Mouse (Mus musculus) gastrocnemius, adult 18-20 months (tissue): ENCODE measurements around the gene Rap1gap. TPM values are rescaled to one million over a fixed set of nuclear protein-coding genes. Genes with fewer than 3 reads are reported as not detected.

Experiments
- DNase-seq: peaks from one replicate; pipeline ENCODE4 v3.0.0; 2021; ENCODE audit warnings: low spot score
- total RNA-seq, 2 experiments: library from RNA; stranded (reverse); gene quantifications; 2 replicates each; pipeline ENCODE4 v1.2.3; 2021

Rap1gap gene
- total RNA-seq, 2 experiments from 2014 or later, result 8.3 to 10.2 TPM

DNA sequence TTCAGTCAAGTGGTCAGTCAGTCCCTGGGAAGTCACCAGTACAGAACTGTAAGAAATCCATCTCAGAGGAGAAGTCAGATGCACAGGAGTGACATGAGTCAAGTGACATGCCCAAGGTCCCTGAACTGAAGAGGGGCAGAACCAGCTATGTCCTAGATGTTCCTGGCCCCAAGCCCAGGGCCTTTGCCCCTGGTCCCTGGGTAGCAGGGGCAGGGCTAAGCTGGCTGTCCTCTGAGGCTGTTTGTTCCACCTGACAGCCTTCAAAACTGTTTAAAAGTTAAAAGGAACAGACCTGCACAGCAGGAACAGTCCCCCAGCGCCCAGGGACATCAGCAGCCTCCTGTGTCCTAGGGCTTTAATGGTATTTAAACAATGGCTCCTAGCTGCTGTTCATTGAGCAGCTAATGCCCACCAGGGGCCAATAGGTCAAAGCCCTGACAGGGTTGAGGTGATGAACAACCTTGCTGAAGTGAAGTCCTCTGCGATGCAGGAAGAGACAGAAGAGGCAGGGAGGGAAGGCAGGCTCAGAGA, 108.9 kb downstream of the Rap1gap start:
- DNase-seq, result no peak

DNA sequence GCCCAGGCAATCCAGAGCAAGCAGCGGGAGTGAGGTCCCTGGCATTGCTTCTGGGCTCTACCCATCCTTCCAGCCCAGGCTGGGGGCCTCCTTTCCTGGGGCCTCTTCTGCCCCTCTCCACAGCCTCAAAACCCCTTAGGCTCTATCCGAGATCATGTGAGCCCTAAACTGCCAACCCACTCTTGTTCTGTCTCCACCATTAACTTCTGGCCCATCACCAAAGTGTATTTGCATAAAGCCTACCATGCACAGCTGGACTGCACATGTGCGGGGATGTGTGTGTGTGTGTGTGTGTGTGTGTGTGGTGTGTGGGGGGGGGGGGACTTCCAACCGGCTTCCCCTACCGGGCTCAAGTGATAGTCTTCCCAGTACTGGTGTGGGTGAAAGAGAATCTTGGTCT, 109.5 kb downstream of the Rap1gap start:
- no peak for DNase-seq

GRCm38 (mm10) chr4:137774505-137774904, 110.0 kb downstream of the Rap1gap start:
- no peak for DNase-seq

GRCm38 (mm10) chr4:137777866-137778265, 113.3 kb downstream of the Rap1gap start:
- DNase-seq, result no peak

DNA sequence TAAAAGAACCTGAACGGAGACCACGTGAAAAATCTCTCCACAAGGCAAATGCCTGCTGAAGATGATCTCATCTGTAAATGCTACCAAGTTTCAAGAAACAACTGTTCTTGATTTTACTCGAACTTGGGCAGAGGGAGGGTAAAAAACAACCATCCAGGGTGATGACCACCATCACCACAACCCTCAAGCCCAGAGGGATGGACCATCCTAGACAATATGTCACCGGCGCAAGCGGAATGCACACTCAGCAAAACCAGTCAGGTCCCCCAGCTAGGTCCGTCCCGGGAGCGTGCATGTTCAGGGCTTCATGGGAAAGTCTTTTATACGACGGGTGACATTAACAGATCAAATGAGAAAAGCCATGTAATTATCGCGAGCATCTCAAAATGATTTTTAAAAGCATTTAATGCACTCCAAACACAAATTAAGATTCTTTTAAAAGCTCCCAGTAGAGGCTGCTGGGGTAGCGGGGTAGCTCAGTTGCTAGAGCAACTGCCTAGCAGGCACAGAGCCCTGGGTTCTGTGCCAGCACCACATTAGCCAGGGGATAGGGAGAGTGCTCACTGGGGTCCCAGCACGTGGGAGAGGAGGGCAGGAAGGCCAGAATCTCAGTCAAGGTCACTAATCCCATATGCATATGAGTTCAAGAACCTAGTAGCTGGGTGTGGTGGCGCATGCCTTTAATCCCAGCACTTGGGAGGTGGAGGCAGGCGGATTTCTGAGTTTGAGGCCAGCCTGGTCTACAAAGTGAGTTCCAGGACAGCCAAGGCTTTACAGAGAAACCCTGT, 114.1 kb downstream of the Rap1gap start:
- no peak for DNase-seq

Other genes with a start within 250 kb of the Rap1gap start
- gene Cela3b, start 234.2 kb upstream of the Rap1gap start, total RNA-seq, result under 1 TPM in 1 of 2 experiments, not detected in 1; 0.34 TPM
- gene 1700013G24Rik, start 211.4 kb upstream of the Rap1gap start, total RNA-seq, result not detected
- gene Hspg2, start 196.0 kb upstream of the Rap1gap start, total RNA-seq, result 10 to 100 TPM; 53.7 to 61.6 TPM
- not detected for gene Ldlrad2, start 90.2 kb upstream of the Rap1gap start, total RNA-seq
- gene Usp48, start 71.0 kb upstream of the Rap1gap start, total RNA-seq, result 10 to 100 TPM; 24.9 to 27.3 TPM
- 10 to 100 TPM; 22.5 to 22.9 TPM for gene Alpl, start 131.7 kb downstream of the Rap1gap start, total RNA-seq
- 10 to 100 TPM; 65.0 to 78.0 TPM for gene Ece1, start 197.5 kb downstream of the Rap1gap start, total RNA-seq